Mouse (Mus musculus) regulatory T cell (primary cell): ENCODE data around the gene Syce2.

ENCODE experiments used
- in situ Hi-C: fragments of 300-600 bp; cut with MboI, MseI; formaldehyde crosslinking; loops from one replicate; pipeline ENCODE4 v1.15.1; 2025; ENCODE audit warnings: high pct_unique_total_duplicates

Syce2 gene

GRCm38 (mm10) chr8:84871376-84872308 lies at the start of gene Syce2:
Gene Syce2 (plus strand): TSS chr8:84872111.
- in situ Hi-C loops: no loop called here

- in situ Hi-C loops: no loop called here
Measured at GRCm38 (mm10) chr8:84822723-84823122, 49.2 kb upstream of the Syce2 start, which contains the start of gene Dand5. Gene Dand5 (minus strand): TSS chr8:84822823.

- in situ Hi-C loops: no loop called here
Measured at GRCm38 (mm10) chr8:84823653-84824052, 48.3 kb upstream of the Syce2 start.

GRCm38 (mm10) chr8:84825636-84826035 lies 46.3 kb upstream of the Syce2 start:
- in situ Hi-C loops: loop anchor here (25.0 kb wide), 1 partner anchor 1088 kb away; the partner anchor contains the start of gene Adgre5

GRCm38 (mm10) chr8:84826518-84826917 lies 45.4 kb upstream of the Syce2 start:
- in situ Hi-C loops: loop anchor here (25.0 kb wide), 1 partner anchor 1089 kb away; the partner anchor contains the start of gene Adgre5

- in situ Hi-C loops: loop anchor here (25.0 kb wide), 1 partner anchor 1094 kb away; the partner anchor contains the start of gene Adgre5
Measured at GRCm38 (mm10) chr8:84831490-84831889, 40.4 kb upstream of the Syce2 start, which contains the start of gene Gadd45gip1. Gene Gadd45gip1 (plus strand): TSS chr8:84831522.

- in situ Hi-C loops: loop anchor here (25.0 kb wide), 1 partner anchor 1095 kb away; the partner anchor contains the start of gene Adgre5
Measured at GRCm38 (mm10) chr8:84832034-84832717, 39.7 kb upstream of the Syce2 start.

- in situ Hi-C loops: loop anchor here (25.0 kb wide), 1 partner anchor 1096 kb away; the partner anchor contains the start of gene Adgre5
Measured at GRCm38 (mm10) chr8:84832759-84833742, 38.9 kb upstream of the Syce2 start.

GRCm38 (mm10) chr8:84834002-84834865 lies 37.7 kb upstream of the Syce2 start:
- in situ Hi-C loops: loop anchor here (25.0 kb wide), 1 partner anchor 1097 kb away; the partner anchor contains the start of gene Adgre5

- in situ Hi-C loops: loop anchor here (25.0 kb wide), 1 partner anchor 1098 kb away; the partner anchor contains the start of gene Adgre5
Measured at GRCm38 (mm10) chr8:84834866-84835855, 36.8 kb upstream of the Syce2 start.

- in situ Hi-C loops: loop anchor here (25.0 kb wide), 1 partner anchor 1100 kb away; the partner anchor contains the start of gene Adgre5
Measured at GRCm38 (mm10) chr8:84837149-84837911, 34.6 kb upstream of the Syce2 start.

- in situ Hi-C loops: loop anchor here (25.0 kb wide), 1 partner anchor 1101 kb away; the partner anchor contains the start of gene Adgre5
Measured at GRCm38 (mm10) chr8:84837912-84838470, 33.9 kb upstream of the Syce2 start.

- in situ Hi-C loops: loop anchor here (25.0 kb wide), 1 partner anchor 1101 kb away; the partner anchor contains the start of gene Adgre5
Measured at GRCm38 (mm10) chr8:84838513-84838912, 33.4 kb upstream of the Syce2 start.

GRCm38 (mm10) chr8:84839411-84839810 lies 32.5 kb upstream of the Syce2 start:
- in situ Hi-C loops: loop anchor here (25.0 kb wide), 1 partner anchor 1102 kb away; the partner anchor contains the start of gene Adgre5

- in situ Hi-C loops: loop anchor here (25.0 kb wide), 1 partner anchor 1103 kb away; the partner anchor contains the start of gene Adgre5
Measured at GRCm38 (mm10) chr8:84839875-84840247, 32.0 kb upstream of the Syce2 start.

GRCm38 (mm10) chr8:84840248-84840999 lies 31.5 kb upstream of the Syce2 start, which contains the start of gene Rad23a:
Gene Rad23a (minus strand): TSS chr8:84840665.
- in situ Hi-C loops: loop anchor here (25.0 kb wide), 1 partner anchor 1103 kb away; the partner anchor contains the start of gene Adgre5
